Mouse (Mus musculus) intestine, embryonic 16.5 days (tissue): Measurements from ENCODE around the gene Muc4. TPM values are rescaled to one million over a fixed set of nuclear protein-coding genes. Genes with fewer than 3 reads are reported as not detected.

Experiments
- ATAC-seq: fragments of 200-750 bp; cut with Nextera tagmentation; 2 replicates; pipeline ENCODE4 v1.8.0; 2017; ENCODE audit warnings: moderate TSS enrichment, moderate library complexity
- H3K27ac ChIP-seq: fragments of 300-500 bp; sonication (generic); 2 replicates; pipeline ENCODE4 v1.5.1; 2014; ENCODE audit warnings: mild to moderate bottlenecking, low read length
- H3K27me3 ChIP-seq: fragments of 300-500 bp; sonication (generic); replicated peaks from 2 replicates; pipeline ENCODE4 v1.6.1; 2014; ENCODE audit warnings: low read length, control low read depth, mixed read lengths; ENCODE audit not compliant: control insufficient read depth, insufficient read depth
- H3K36me3 ChIP-seq: fragments of 300-500 bp; sonication (generic); 2 replicates; pipeline ENCODE4 v1.6.1; 2014; ENCODE audit warnings: low read length, control low read depth; ENCODE audit not compliant: control insufficient read depth, insufficient read depth
- H3K4me1 ChIP-seq: fragments of 300-500 bp; sonication (generic); 2 replicates; pipeline ENCODE4 v1.6.1; 2014; ENCODE audit warnings: low read length, control low read depth, mixed read lengths; ENCODE audit not compliant: control insufficient read depth, insufficient read depth
- H3K4me2 ChIP-seq: fragments of 300-500 bp; sonication (generic); 2 replicates; pipeline ENCODE4 v1.6.1; 2014; ENCODE audit warnings: low read depth, low read length, control low read depth
- H3K4me3 ChIP-seq: fragments of 300-500 bp; sonication (generic); 2 replicates; pipeline ENCODE4 v1.5.1; 2014; ENCODE audit warnings: mild to moderate bottlenecking, low read length
- H3K9ac ChIP-seq: fragments of 300-500 bp; sonication (generic); 2 replicates; pipeline ENCODE4 v1.6.1; 2014; ENCODE audit warnings: low read depth, low read length
- H3K9me3 ChIP-seq: fragments of 300-500 bp; sonication (generic); 2 replicates; pipeline ENCODE4 v1.6.1; 2016; ENCODE audit warnings: low read length, control low read depth; ENCODE audit not compliant: control insufficient read depth
- WGBS: fragments of 180-500 bp; shearing (Covaris S2); extraction: QIAGEN DNeasy Blood & Tissue Kit; methylation state at CpG from one replicate; pipeline ENCODE4 v1.1.7; 2014; 5-methylcytosine and 5-hydroxymethylcytosine counted together
- polyA plus RNA-seq: library from polyadenylated mRNA; unstranded; fragments of >200 nt; fragmentation: Nextera tagmentation; extraction: Ambion mirVana; gene quantifications from 2 replicates; pipeline ENCODE4 v1.2.1, GENCODE M21; 2015

The Muc4 gene
- polyA plus RNA-seq, 1 experiment from 2014 or later: 2.4 TPM

- WGBS: 85% methylated on average over 4 of the region's 4 CpGs
These were observed 74.6 kb downstream of the Muc4 start, which contains the start of gene Smbd1 for GRCm38 (mm10) chr16:32810321-32810720. Smbd1 (minus strand) TSS chr16:32810477.

GRCm38 (mm10) chr16:32812888-32813361 lies 77.2 kb downstream of the Muc4 start:
- H3K36me3 ChIP-seq: no peaks in the 10 kb centered on the region
- no peak overlapping the region for H3K4me3 ChIP-seq
- peak; percentile 19; the same call in 1 of the 2 replicates for ATAC-seq
- no peak overlapping the region for H3K4me2 ChIP-seq
- H3K4me1 ChIP-seq: peaks cover 11% of the 10 kb centered on the region
- WGBS: 2% methylated on average over 9 of the region's 9 CpGs
- no peaks in the 10 kb centered on the region for H3K27me3 ChIP-seq
- no peak overlapping the region for H3K27ac ChIP-seq
- no peaks in the 10 kb centered on the region for H3K9me3 ChIP-seq
- no peak overlapping the region for H3K9ac ChIP-seq

More at GRCm38 (mm10) chr16:32810321-32810720, 74.6 kb downstream of the Muc4 start, which contains the start of gene Smbd1:
- peak; percentile 37; the same call in 1 of the 2 replicates for ATAC-seq
- Histone ChIP-seq H3K27me3 (no peaks in the 10 kb centered on the region), H3K4me2 (no peak within 1 kb of the TSS), H3K36me3 (no peaks in the 10 kb centered on the region), H3K9me3 (no peaks in the 10 kb centered on the region), H3K4me1 (peaks cover 14% of the 10 kb centered on the region; the same call in 1 of the 2 replicates), H3K9ac (no peak within 1 kb of the TSS), H3K27ac (no peak within 1 kb of the TSS), H3K4me3 (no peak within 1 kb of the TSS)

DNA sequence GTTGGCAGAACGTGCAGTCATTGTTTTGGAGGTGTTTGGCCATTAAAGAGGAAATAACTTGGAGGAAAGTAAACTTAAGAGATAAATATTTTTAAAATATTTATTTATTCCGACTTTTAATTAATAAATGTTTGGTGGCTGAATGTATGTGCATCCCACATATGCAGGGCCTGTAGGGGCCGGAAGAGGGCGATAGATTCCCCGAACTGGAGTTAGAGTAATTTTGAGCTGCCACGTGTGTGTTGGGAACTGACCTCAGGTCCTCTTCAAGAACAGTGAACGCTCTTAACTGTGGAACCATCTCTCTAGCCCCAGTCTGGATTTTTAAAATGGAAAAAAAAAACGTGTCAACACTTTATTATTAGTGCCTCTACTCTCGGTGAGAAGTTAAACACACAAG lies 77.7 kb downstream of the Muc4 start:
- no peaks in the 10 kb centered on the region for H3K36me3 ChIP-seq
- ATAC-seq: no peak
- H3K9ac ChIP-seq: no peak overlapping the region
- WGBS: 49% methylated on average over 9 of the region's 9 CpGs
- no peaks in the 10 kb centered on the region for H3K9me3 ChIP-seq
- H3K27ac ChIP-seq: no peak overlapping the region
- no peaks in the 10 kb centered on the region for H3K27me3 ChIP-seq
- H3K4me1 ChIP-seq: peaks cover 10% of the 10 kb centered on the region
- no peak overlapping the region for H3K4me3 ChIP-seq
- no peak overlapping the region for H3K4me2 ChIP-seq

DNA sequence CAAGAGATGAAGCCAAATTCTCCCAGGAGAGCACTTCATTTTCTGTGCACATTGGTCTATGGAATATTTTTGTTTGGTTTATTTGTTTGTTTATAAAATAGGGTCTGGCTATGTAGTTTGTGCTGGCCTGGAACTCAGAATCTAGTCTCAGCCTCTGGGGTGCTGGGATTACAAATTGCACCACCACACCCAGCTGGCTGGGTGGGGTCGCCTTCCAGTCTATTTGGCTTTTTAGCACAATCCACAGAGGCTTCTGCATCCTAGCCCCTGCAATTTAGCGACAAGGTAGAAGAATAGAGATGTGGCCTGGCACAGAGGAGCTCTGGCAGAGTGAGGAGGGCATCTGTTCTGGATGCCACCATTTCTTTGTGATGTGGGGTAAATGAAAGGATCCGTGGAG lies 78.1 kb downstream of the Muc4 start:
- WGBS: 80% methylated on average over 3 of the region's 3 CpGs
- Histone ChIP-seq H3K9ac (no peak overlapping the region), H3K4me2 (no peak overlapping the region), H3K36me3 (no peaks in the 10 kb centered on the region), H3K27ac (no peak overlapping the region), H3K4me1 (peaks cover 10% of the 10 kb centered on the region), H3K4me3 (no peak overlapping the region), H3K9me3 (no peaks in the 10 kb centered on the region), H3K27me3 (no peaks in the 10 kb centered on the region)
- ATAC-seq: no peak

- H3K27me3 ChIP-seq: no peaks in the 10 kb centered on the region
- no peak overlapping the region for H3K27ac ChIP-seq
- peak overlapping the region; percentile 36 for H3K4me3 ChIP-seq
- 25% methylated on average over 14 of the region's 14 CpGs for WGBS
- ATAC-seq: peak; percentile 45
- H3K9me3 ChIP-seq: no peaks in the 10 kb centered on the region
- H3K4me2 ChIP-seq: peak overlapping the region; percentile 54
- peaks cover 10% of the 10 kb centered on the region for H3K4me1 ChIP-seq
- peak overlapping the region; percentile 42 for H3K9ac ChIP-seq
- H3K36me3 ChIP-seq: no peaks in the 10 kb centered on the region
These were observed 78.9 kb downstream of the Muc4 start for GRCm38 (mm10) chr16:32814539-32814938.

GRCm38 (mm10) chr16:32815160-32815605 lies 79.5 kb downstream of the Muc4 start:
- Histone ChIP-seq H3K9me3 (no peaks in the 10 kb centered on the region), H3K4me1 (peaks cover 8% of the 10 kb centered on the region), H3K9ac (no peak overlapping the region; the same call in 1 of the 2 replicates), H3K27me3 (no peaks in the 10 kb centered on the region), H3K27ac (no peak overlapping the region), H3K36me3 (no peaks in the 10 kb centered on the region), H3K4me3 (peak overlapping the region; percentile 36), H3K4me2 (peak overlapping the region; percentile 54)
- ATAC-seq: peak; percentile 56; the same call in 1 of the 2 replicates
- 3% methylated on average over 6 of the region's 6 CpGs for WGBS

- H3K4me2 ChIP-seq: no peak overlapping the region
- H3K9me3 ChIP-seq: no peaks in the 10 kb centered on the region
- H3K4me1 ChIP-seq: peaks cover 8% of the 10 kb centered on the region
- H3K9ac ChIP-seq: no peak overlapping the region
- no peaks in the 10 kb centered on the region for H3K27me3 ChIP-seq
- no peaks in the 10 kb centered on the region for H3K36me3 ChIP-seq
- WGBS: 83% methylated on average over 4 of the region's 4 CpGs
- H3K4me3 ChIP-seq: no peak overlapping the region
- H3K27ac ChIP-seq: no peak overlapping the region
- ATAC-seq: no peak
These were observed 82.3 kb downstream of the Muc4 start for GRCm38 (mm10) chr16:32818036-32818435.

DNA sequence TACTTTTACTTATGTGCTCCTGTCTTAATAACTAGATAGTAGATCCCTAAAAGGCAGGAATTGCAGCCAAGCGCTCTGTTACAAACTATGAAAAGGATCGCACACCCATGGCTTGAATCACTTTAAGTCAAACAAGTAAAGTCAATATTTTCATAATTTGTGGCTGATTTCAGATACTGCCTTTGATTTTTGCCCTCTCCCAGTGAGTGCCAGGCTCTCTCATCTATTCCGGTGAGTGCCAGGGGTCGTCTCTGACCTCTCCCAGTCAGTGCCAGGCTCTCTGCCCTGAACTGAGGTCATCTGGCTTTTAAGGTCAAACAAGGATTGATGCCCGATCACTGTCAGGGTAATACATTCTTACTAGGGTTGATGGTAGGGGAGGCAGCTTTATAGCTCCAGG lies 82.8 kb downstream of the Muc4 start:
- Histone ChIP-seq H3K4me1 (peaks cover 8% of the 10 kb centered on the region), H3K4me3 (no peak overlapping the region), H3K4me2 (no peak overlapping the region), H3K27me3 (no peaks in the 10 kb centered on the region), H3K27ac (no peak overlapping the region), H3K9ac (no peak overlapping the region), H3K36me3 (no peaks in the 10 kb centered on the region), H3K9me3 (no peaks in the 10 kb centered on the region)
- no peak for ATAC-seq
- 82% methylated on average over 5 of the region's 5 CpGs for WGBS

DNA sequence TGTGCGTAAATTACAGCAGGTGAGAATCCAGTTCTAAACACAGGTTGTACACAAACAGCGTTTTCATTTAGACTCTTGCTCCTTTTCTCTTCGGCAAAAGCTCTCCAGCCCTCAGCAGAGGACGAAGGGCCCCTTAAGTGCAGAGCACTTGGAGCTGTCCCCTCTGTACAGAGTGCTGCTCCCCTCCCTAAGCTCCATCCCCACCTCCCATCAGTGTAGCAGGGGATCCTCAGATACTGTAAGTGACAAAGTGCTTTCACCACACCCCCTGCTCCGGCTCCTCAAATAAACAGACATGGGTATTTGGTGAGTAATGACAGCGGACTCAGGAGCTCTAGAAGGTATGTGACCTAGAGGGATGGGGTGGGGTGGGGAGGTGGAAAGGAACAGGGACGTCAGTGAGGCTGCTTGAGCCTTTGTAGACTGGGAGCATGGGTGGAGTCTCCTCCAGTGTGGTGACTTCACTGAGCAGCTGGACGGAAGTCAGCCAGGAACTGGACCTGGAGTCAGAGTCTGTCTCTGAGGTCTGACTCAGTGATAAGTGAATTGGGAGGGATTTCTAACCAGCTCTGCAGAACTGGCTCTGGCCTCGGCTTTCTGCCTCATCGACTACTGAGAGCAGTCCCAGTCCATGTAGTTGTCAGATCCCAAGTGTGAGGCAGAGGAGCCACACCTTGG lies 86.2 kb downstream of the Muc4 start:
- peak; percentile 66 for ATAC-seq

More for the DNA sequence above, 86.2 kb downstream of the Muc4 start:
- Histone ChIP-seq H3K27me3 (no peaks in the 10 kb centered on the region), H3K27ac (no peak overlapping the region), H3K9ac (no peak overlapping the region), H3K4me3 (no peak overlapping the region), H3K4me2 (no peak overlapping the region), H3K9me3 (no peaks in the 10 kb centered on the region), H3K4me1 (no peaks in the 10 kb centered on the region), H3K36me3 (peaks cover 11% of the 10 kb centered on the region)
- WGBS: 49% methylated on average over 10 of the region's 10 CpGs
